Mouse (Mus musculus) kidney, embryonic 14.5 days (tissue): ENCODE data around the gene Ncf2. TPM values are rescaled to one million over a fixed set of nuclear protein-coding genes. Genes with fewer than 3 reads are reported as not detected.
A peak's percentile ranks its signal among the peaks of the same experiment; 100 is the strongest.
"Not testable (repeated sequence)": the region's sequence is repeated elsewhere in the genome, so short reads cannot be mapped to it uniquely, and the experiment has no call there.

Source experiments
- ATAC-seq: fragments of 200-750 bp; cut with Nextera tagmentation; 2 replicates; pipeline ENCODE4 v1.8.0; 2017; ENCODE audit warnings: moderate number of reproducible peaks, mild to moderate bottlenecking, moderate TSS enrichment, moderate library complexity; ENCODE audit not compliant: low FRiP score, low TSS enrichment
- H3K27ac ChIP-seq: fragments of 300-500 bp; sonication (generic); 2 replicates; pipeline ENCODE4 v1.5.1; 2014; ENCODE audit warnings: low read depth, mild to moderate bottlenecking, low read length, moderate library complexity, mixed read lengths
- H3K27me3 ChIP-seq: fragments of 300-500 bp; sonication (generic); 2 replicates; pipeline ENCODE4 v1.6.1; 2014; ENCODE audit warnings: mild to moderate bottlenecking, low read length; ENCODE audit not compliant: control insufficient read depth, insufficient read depth
- H3K36me3 ChIP-seq: fragments of 300-500 bp; sonication (generic); 2 replicates; pipeline ENCODE4 v1.6.1; 2014; ENCODE audit warnings: low read length, mixed read lengths; ENCODE audit not compliant: control insufficient read depth, insufficient read depth
- H3K4me1 ChIP-seq: fragments of 300-500 bp; sonication (generic); 2 replicates; pipeline ENCODE4 v1.6.1; 2014; ENCODE audit warnings: low read length, mixed read lengths; ENCODE audit not compliant: control insufficient read depth, insufficient read depth
- H3K4me2 ChIP-seq: fragments of 300-500 bp; sonication (generic); replicated peaks from 2 replicates; pipeline ENCODE4 v1.6.1; 2014; ENCODE audit warnings: low read depth, mild to moderate bottlenecking, low read length
- H3K4me3 ChIP-seq: fragments of 300-500 bp; sonication (generic); 2 replicates; pipeline ENCODE4 v1.5.1; 2014; ENCODE audit warnings: mild to moderate bottlenecking, low read length
- H3K9ac ChIP-seq: fragments of 300-500 bp; sonication (generic); 2 replicates; pipeline ENCODE4 v1.6.1; 2014; ENCODE audit warnings: low read depth, mild to moderate bottlenecking, low read length, moderate library complexity
- H3K9me3 ChIP-seq: fragments of 300-500 bp; sonication (generic); 2 replicates; pipeline ENCODE4 v1.6.1; 2016; ENCODE audit warnings: low read length; ENCODE audit not compliant: control insufficient read depth
- WGBS: fragments of 180-500 bp; shearing (Covaris S2); extraction: QIAGEN DNeasy Blood & Tissue Kit; methylation state at CpG from one replicate; pipeline ENCODE4 v1.1.7; 2014; 5-methylcytosine and 5-hydroxymethylcytosine counted together
- polyA plus RNA-seq: library from polyadenylated mRNA; unstranded; fragments of >200 nt; fragmentation: Nextera tagmentation; extraction: Ambion mirVana; gene quantifications from 2 replicates; pipeline ENCODE4 v1.2.1, GENCODE M21; 2014

The Ncf2 gene
- polyA plus RNA-seq, 1 experiment from 2014 or later, result 7.1 TPM

- no peaks in the 10 kb centered on the region for H3K27me3 ChIP-seq
- no peak overlapping the region for H3K4me3 ChIP-seq
- H3K27ac ChIP-seq, result no peak overlapping the region
- peak; percentile 81 for ATAC-seq
- 39% methylated on average over 10 of the region's 10 CpGs for WGBS
- no peak overlapping the region for H3K4me2 ChIP-seq
- no peaks in the 10 kb centered on the region for H3K4me1 ChIP-seq
- H3K9me3 ChIP-seq, result no peaks in the 10 kb centered on the region
- no peak overlapping the region for H3K9ac ChIP-seq
- H3K36me3 ChIP-seq, result peaks cover 16% of the 10 kb centered on the region
Observed at GRCm38 (mm10) chr1:152779071-152779737, 20.8 kb upstream of the Ncf2 start.

- H3K9me3 ChIP-seq, result no peaks in the 10 kb centered on the region
- no peak for ATAC-seq
- no peaks in the 10 kb centered on the region for H3K36me3 ChIP-seq
- 98% methylated on average over 8 of the region's 8 CpGs for WGBS
- no peaks in the 10 kb centered on the region for H3K4me1 ChIP-seq
- H3K27ac ChIP-seq, result no peak overlapping the region
- H3K4me3 ChIP-seq, result no peak overlapping the region
- H3K9ac ChIP-seq, result no peak overlapping the region
- H3K27me3 ChIP-seq, result no peaks in the 10 kb centered on the region
- H3K4me2 ChIP-seq, result no peak overlapping the region
Observed at GRCm38 (mm10) chr1:152784620-152785019, 15.4 kb upstream of the Ncf2 start.

DNA sequence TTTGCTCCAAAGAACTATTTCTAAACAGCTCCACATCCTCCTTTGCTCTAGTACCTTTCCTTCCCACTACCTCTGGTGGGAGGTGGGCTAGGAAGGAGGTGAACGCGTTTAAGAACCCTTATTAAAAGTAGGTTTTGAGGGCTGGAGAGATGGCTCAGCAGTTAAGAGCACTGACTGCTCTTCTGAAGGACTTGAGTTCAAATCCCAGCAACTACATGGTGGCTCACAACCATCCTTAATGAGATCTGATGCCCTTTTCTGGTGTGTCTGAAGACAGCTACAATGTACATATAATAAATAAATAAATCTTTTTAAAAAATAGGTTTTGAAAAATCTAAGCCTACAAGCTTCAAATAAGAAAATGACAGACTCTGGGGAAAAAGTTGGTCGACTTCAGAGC, 14.5 kb upstream of the Ncf2 start:
- ATAC-seq, H3K4me2 ChIP-seq, H3K4me3 ChIP-seq, H3K9ac ChIP-seq, H3K9me3 ChIP-seq, H3K36me3 ChIP-seq, H3K27me3 ChIP-seq, H3K4me1 ChIP-seq, H3K27ac ChIP-seq: not testable (repeated sequence)
- 78% methylated on average over 3 of the region's 3 CpGs for WGBS

- no peak overlapping the region for H3K4me3 ChIP-seq
- no peak overlapping the region for H3K4me2 ChIP-seq
- WGBS, result 83% methylated on average over 4 of the region's 4 CpGs
- no peak for ATAC-seq
- no peaks in the 10 kb centered on the region for H3K9me3 ChIP-seq
- no peaks in the 10 kb centered on the region for H3K36me3 ChIP-seq
- no peak overlapping the region for H3K9ac ChIP-seq
- H3K27me3 ChIP-seq, result no peaks in the 10 kb centered on the region
- no peak overlapping the region for H3K27ac ChIP-seq
- H3K4me1 ChIP-seq, result peaks cover 10% of the 10 kb centered on the region; the same call in 1 of the 2 replicates
Observed at GRCm38 (mm10) chr1:152786953-152787352, 13.0 kb upstream of the Ncf2 start.

GRCm38 (mm10) chr1:152788121-152788660, 11.8 kb upstream of the Ncf2 start:
- Histone ChIP-seq H3K9ac (no peak overlapping the region), H3K4me2 (no peak overlapping the region), H3K27me3 (no peaks in the 10 kb centered on the region), H3K4me1 (peaks cover 10% of the 10 kb centered on the region; the same call in 1 of the 2 replicates), H3K9me3 (no peaks in the 10 kb centered on the region), H3K36me3 (no peaks in the 10 kb centered on the region), H3K27ac (no peak overlapping the region), H3K4me3 (no peak overlapping the region)
- whole genome bisulfite sequencing, result 41% methylated on average over 4 of the region's 4 CpGs
- ATAC-seq, result no peak

DNA sequence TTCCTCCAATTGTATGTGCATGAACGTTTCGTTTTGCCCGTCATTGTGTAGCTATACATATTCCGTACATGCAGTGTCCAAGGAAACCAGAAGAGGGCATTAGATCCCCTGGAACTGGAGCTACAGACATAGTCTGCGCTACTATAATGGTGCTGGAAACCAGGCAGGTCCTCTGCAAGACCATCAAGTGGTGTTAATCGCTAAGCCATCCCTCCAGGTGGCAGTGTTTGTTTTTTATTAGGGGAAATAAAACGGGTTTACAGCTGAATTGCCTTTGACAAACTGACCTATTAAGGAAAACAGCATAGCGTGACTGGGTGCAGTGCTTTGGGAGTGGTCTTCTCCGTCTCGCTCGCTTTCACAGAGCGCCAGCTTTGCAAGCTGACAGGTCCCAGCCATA, 9.7 kb upstream of the Ncf2 start:
- H3K4me3 ChIP-seq, result no peak overlapping the region
- WGBS, result 9% methylated on average over 12 of the region's 12 CpGs
- H3K9ac ChIP-seq, result no peak overlapping the region
- H3K27me3 ChIP-seq, result no peaks in the 10 kb centered on the region
- peak overlapping the region; percentile 15; the same call in 1 of the 2 replicates for H3K4me2 ChIP-seq
- H3K4me1 ChIP-seq, result peaks cover 10% of the 10 kb centered on the region; the same call in 1 of the 2 replicates
- ATAC-seq, result peak; percentile 61
- H3K36me3 ChIP-seq, result no peaks in the 10 kb centered on the region
- no peak overlapping the region for H3K27ac ChIP-seq
- H3K9me3 ChIP-seq, result no peaks in the 10 kb centered on the region

DNA sequence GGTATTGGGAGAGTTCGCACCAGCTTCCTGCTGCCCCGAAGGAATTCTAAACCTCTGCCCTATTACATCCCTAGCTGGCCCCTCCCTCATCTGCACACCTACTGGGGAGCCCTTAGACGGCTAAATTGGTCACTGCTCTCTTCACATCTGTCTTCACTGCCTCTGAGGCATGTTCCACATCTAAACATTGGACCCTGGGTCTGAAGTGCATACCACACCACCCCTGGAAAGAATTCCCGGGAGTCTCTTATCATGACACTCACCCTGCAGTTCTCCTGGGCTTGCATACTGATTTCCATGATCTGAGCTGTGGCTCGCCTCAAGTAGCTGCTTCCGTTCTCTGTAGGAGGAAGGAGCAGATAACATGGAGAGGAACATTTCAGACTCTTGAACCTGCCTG, 9.2 kb upstream of the Ncf2 start:
- WGBS, result 1% methylated on average over 6 of the region's 6 CpGs
- Histone ChIP-seq H3K36me3 (no peaks in the 10 kb centered on the region), H3K4me2 (peak overlapping the region; percentile 15; the same call in 1 of the 2 replicates), H3K27ac (peak overlapping the region; percentile 76), H3K4me1 (peaks cover 10% of the 10 kb centered on the region; the same call in 1 of the 2 replicates), H3K27me3 (no peaks in the 10 kb centered on the region), H3K9me3 (no peaks in the 10 kb centered on the region), H3K4me3 (no peak overlapping the region), H3K9ac (no peak overlapping the region)
- ATAC-seq, result peak; percentile 60

DNA sequence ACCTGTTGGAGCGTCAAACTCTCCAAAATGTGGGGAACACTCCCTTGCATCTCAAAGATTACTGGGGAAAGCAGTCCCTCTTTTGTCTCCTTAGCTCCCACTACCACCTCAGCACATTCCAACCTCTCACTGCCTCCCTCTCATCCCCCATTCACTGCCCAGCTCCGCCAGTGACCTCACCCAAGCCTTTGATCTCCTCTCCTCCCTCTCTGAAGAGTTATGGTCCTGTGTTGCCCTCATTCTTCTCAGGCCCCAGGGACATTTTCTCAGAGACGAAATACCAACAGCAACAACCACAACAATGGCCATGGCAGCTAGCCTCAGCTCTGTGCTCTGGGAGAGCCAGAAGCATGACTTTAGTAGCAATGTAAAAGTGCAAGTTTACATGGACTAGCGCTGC, 8.7 kb upstream of the Ncf2 start:
- Histone ChIP-seq H3K36me3 (no peaks in the 10 kb centered on the region), H3K4me2 (no peak overlapping the region), H3K4me3 (no peak overlapping the region), H3K9ac (no peak overlapping the region), H3K27ac (peak overlapping the region; percentile 76), H3K27me3 (no peaks in the 10 kb centered on the region), H3K4me1 (peaks cover 10% of the 10 kb centered on the region; the same call in 1 of the 2 replicates), H3K9me3 (no peaks in the 10 kb centered on the region)
- peak; percentile 58; the same call in 1 of the 2 replicates for ATAC-seq
- WGBS, result 15% methylated on average over 4 of the region's 4 CpGs

GRCm38 (mm10) chr1:152792736-152793494, 7.1 kb upstream of the Ncf2 start:
- 56% methylated on average over 12 of the region's 12 CpGs for WGBS
- no peaks in the 10 kb centered on the region for H3K27me3 ChIP-seq
- no peaks in the 10 kb centered on the region for H3K9me3 ChIP-seq
- H3K4me1 ChIP-seq, result peaks cover 10% of the 10 kb centered on the region; the same call in 1 of the 2 replicates
- no peaks in the 10 kb centered on the region for H3K36me3 ChIP-seq
- no peak overlapping the region for H3K9ac ChIP-seq
- H3K27ac ChIP-seq, result no peak overlapping the region
- H3K4me3 ChIP-seq, result no peak overlapping the region
- no peak overlapping the region for H3K4me2 ChIP-seq
- ATAC-seq, result no peak
